Mouse (Mus musculus) lung, postnatal 0 days (tissue): ENCODE results near the gene Pde4d. TPM values are rescaled to one million over a fixed set of nuclear protein-coding genes. Genes with fewer than 3 reads are reported as not detected.

Experiments
- ATAC-seq: fragments of 200-750 bp; cut with Nextera tagmentation; 2 replicates; pipeline ENCODE4 v1.8.0; 2017; ENCODE audit warnings: moderate library complexity
- DNase-seq: peaks from one replicate; pipeline ENCODE4 v3.0.0-alpha.2; 2016; ENCODE audit warnings: low spot score
- H3K27ac ChIP-seq: fragments of 300-500 bp; sonication (generic); 2 replicates; pipeline ENCODE4 v1.5.1; 2014; ENCODE audit warnings: antibody characterized with exemption, mild to moderate bottlenecking, low read length, mixed read lengths
- H3K27me3 ChIP-seq: fragments of 300-500 bp; sonication (generic); replicated peaks from 2 replicates; pipeline ENCODE4 v1.6.1; 2014; ENCODE audit warnings: low read length, mixed read lengths; ENCODE audit not compliant: insufficient read depth
- H3K36me3 ChIP-seq: fragments of 300-500 bp; sonication (generic); 2 replicates; pipeline ENCODE4 v1.6.1; 2014; ENCODE audit warnings: low read length, mixed read lengths; ENCODE audit not compliant: insufficient read depth
- H3K4me1 ChIP-seq: fragments of 300-500 bp; sonication (generic); 2 replicates; pipeline ENCODE4 v1.6.1; 2014; ENCODE audit warnings: antibody characterized with exemption, low read depth, low read length, mixed read lengths; ENCODE audit not compliant: insufficient read depth
- H3K4me2 ChIP-seq: fragments of 300-500 bp; sonication (generic); replicated peaks from 2 replicates; pipeline ENCODE4 v1.6.1; 2014; ENCODE audit warnings: low read depth, mild to moderate bottlenecking, low read length, moderate library complexity, mixed read lengths
- H3K4me3 ChIP-seq: fragments of 300-500 bp; sonication (generic); 2 replicates; pipeline ENCODE4 v1.5.1; 2014; ENCODE audit warnings: low read depth, low read length
- H3K9ac ChIP-seq: fragments of 300-500 bp; sonication (generic); replicated peaks from 2 replicates; pipeline ENCODE4 v1.6.1; 2014; ENCODE audit warnings: low read depth, mild to moderate bottlenecking
- H3K9me3 ChIP-seq: fragments of 300-500 bp; sonication (generic); 2 replicates; pipeline ENCODE4 v1.6.1; 2016; ENCODE audit warnings: low read length, mixed read lengths
- CTCF ChIP-seq: IDR thresholded peaks from 2 replicates; pipeline ENCODE4 v1.5.1; 2016; ENCODE audit warnings: antibody characterized with exemption, mild to moderate bottlenecking
- EP300 ChIP-seq: IDR thresholded peaks from 2 replicates; pipeline ENCODE4 v1.6.1; 2016; ENCODE audit warnings: antibody characterized with exemption, mild to moderate bottlenecking, control low read depth
- WGBS: fragments of 180-500 bp; shearing (Covaris S2); extraction: QIAGEN DNeasy Blood & Tissue Kit; methylation state at CpG from one replicate; pipeline ENCODE4 v1.1.7; 2014; 5-methylcytosine and 5-hydroxymethylcytosine counted together
- polyA plus RNA-seq: library from polyadenylated mRNA; unstranded; fragments of >200 nt; fragmentation: Nextera tagmentation; extraction: Ambion mirVana; gene quantifications from 2 replicates; pipeline ENCODE4 v1.2.1, GENCODE M21; 2015

Pde4d gene
- polyA plus RNA-seq, 1 experiment from 2014 or later, result 19.7 TPM

DNA sequence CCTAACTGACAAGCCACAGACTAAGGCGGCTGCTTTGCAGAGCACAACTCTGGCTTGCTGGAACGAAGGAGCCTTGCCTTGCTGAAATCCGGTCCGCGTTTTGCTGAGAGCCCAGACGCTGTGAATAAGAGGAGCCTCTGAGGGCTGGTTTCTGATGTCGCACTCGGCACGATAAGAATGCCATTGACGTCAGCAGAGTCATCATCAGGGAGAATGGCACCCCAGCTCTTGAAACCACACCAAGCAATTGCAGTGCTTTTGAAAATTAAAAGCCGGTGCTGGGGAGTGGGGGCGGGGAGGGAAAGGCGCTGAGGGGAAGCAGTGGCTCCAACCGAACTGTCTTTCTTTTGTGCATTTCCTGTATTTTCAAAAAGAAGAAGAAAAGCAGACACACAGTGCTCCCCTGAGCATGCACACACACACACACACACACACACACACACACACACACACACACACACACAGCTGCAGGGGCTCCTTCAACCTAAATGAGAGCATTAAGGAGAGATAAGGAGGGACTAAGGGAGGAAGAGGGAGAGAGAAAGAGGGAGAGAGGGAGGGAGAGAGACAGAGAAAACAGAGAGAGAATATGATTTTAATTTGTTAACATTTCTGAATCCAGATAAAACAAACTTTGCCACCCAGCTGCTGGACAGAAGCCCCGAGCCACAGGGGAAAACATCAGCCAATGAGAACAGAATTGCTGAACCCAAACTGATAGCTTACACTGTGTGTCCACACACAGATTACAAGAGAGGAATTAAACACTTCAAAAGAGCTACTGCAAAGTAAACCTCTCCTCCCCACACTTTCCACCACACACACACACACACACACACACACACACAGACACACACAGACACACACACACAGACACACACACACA is 1372.9 kb downstream of the Pde4d start:
- peak; percentile 99 for DNase-seq
- no peak for TF ChIP-seq CTCF
- TF ChIP-seq EP300, result peak; percentile 96
- H3K9me3 ChIP-seq, result no peaks in the 10 kb centered on the region
- peak overlapping the region; percentile 50 for H3K4me2 ChIP-seq
- H3K4me3 ChIP-seq, result peak overlapping the region; percentile 17
- H3K27ac ChIP-seq, result peak overlapping the region; percentile 88
- no peaks in the 10 kb centered on the region for H3K27me3 ChIP-seq
- peaks cover 16% of the 10 kb centered on the region; the same call in 1 of the 2 replicates for H3K4me1 ChIP-seq
- ATAC-seq, result peak; percentile 98
- WGBS, result under 1% methylated on average over 15 of the region's 15 CpGs
- 0 out of 2 replicates have a peak overlapping the region, but pooled peaks have one; percentile 16 for H3K9ac ChIP-seq
- no peaks in the 10 kb centered on the region for H3K36me3 ChIP-seq

DNA sequence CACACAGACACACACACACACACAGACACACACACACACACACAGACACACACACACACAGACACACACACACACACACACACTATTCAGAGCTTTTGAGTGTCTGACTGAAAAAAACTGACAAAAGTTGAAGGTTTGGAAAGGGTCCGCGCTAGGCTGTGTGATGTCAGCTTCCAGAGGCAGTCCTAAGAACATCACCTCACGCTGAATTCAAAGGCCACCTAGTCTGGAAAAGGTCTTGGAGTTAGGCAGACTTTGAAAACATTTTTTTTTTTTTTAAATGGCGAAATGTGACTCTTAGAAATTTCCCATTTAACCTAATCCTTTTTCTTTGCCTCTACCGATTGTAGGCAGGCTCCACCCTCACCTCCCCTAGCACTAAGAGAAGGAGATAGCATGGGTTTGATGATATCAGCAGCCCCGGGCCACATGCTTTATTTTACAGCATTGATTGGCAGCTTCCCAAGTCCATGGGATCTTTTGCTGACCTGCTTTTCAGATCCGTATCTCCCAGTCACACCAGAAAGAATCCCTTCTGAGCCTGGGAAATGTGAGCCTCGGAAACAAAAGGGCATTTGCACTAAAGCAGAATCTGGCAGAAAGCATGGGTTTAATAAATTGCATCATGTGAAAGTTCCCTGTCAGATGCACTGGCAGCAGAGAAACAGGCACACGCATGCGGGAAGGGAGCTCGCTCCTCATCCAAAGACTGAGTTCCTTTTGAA is 1373.7 kb downstream of the Pde4d start:
- Histone ChIP-seq H3K36me3 (no peaks in the 10 kb centered on the region), H3K9ac (no peak overlapping the region), H3K4me1 (peaks cover 16% of the 10 kb centered on the region; the same call in 1 of the 2 replicates), H3K9me3 (no peaks in the 10 kb centered on the region), H3K27me3 (no peaks in the 10 kb centered on the region), H3K27ac (peak overlapping the region; percentile 88; the same call in 1 of the 2 replicates), H3K4me2 (peak overlapping the region; percentile 6), H3K4me3 (no peak overlapping the region)
- 0 out of 2 replicates have a peak, but pooled peaks have one; percentile 21 for ATAC-seq
- TF ChIP-seq CTCF, result no peak
- TF ChIP-seq EP300, result no peak; the same call in 1 of the 2 replicates
- 19% methylated on average over 11 of the region's 11 CpGs for WGBS
- DNase-seq, result peak; percentile 59

DNA sequence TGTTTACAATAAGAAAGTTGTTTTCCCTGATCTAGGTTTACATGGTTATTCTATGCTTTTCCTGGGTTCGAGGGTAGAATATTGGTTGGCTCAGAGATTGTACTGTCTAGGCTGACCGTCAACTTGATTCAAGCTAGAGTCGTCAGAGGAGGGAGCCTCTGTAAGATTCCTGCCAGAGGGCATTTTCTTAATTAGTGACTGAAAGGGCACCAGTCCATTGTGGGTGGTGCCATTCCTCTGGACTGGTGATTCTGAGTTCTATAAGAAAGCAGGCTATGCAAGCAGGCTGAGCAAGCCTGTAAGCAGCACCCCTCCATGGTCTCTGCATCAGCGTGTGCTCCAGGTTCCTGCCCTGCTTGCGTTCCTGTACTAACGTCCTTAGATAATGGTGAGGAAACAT is 1376.1 kb downstream of the Pde4d start:
- Histone ChIP-seq H3K4me3 (no peak overlapping the region), H3K9me3 (no peaks in the 10 kb centered on the region), H3K4me1 (peaks cover 16% of the 10 kb centered on the region; the same call in 1 of the 2 replicates), H3K36me3 (no peaks in the 10 kb centered on the region), H3K9ac (no peak overlapping the region), H3K4me2 (no peak overlapping the region), H3K27ac (no peak overlapping the region), H3K27me3 (no peaks in the 10 kb centered on the region)
- 86% methylated on average over 6 of the region's 6 CpGs for WGBS
- ATAC-seq (no peak), DNase-seq (no peak)
- TF ChIP-seq EP300, result no peak

DNA sequence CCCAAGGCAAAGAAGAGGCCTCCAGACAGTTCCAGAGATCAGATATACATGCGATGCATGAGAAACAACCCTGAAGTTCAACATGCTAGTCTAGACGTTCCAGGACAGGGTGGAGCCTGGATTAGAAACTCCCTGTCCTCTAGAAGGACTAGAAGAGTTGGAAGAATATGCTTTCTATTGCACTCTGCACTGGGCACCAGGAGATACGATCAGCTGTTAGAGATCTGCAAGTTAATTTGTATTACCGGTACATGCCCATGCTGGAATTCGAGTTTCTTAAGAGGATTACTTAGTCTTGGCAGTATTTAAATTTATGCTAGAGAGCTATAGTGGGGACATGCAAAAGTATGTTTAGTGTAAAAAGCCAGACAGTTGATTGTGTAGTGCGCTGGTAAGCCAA is 1377.6 kb downstream of the Pde4d start:
- Histone ChIP-seq H3K4me1 (0 out of 2 replicates have a peak, but pooled peaks cover 6% of the 10 kb centered on the region), H3K27me3 (no peaks in the 10 kb centered on the region), H3K9ac (no peak overlapping the region), H3K4me2 (no peak overlapping the region), H3K36me3 (no peaks in the 10 kb centered on the region), H3K27ac (no peak overlapping the region), H3K9me3 (no peaks in the 10 kb centered on the region), H3K4me3 (no peak overlapping the region)
- TF ChIP-seq EP300 (no peak), CTCF (no peak)
- DNase-seq (no peak), ATAC-seq (no peak)
- WGBS, result 79% methylated on average over 6 of the region's 6 CpGs

DNA sequence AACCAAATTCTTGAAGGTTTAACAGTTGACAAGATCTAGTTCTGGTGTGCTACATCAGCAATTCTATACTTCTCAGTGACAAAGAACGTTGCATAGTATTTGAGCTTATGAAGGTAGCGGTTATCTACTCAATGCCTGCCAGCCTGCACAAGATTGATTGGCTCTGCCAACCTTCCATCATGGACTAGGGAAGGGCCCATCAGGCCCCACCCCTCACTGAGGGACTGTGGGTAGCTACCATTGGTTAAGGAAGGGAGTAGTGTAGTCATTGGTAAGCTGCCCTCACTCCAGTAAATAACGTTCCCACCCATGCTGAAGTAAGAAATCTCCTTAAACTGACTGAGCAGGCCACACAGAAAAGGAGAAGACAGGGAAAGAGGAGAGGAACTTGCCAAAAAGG is 1378.2 kb downstream of the Pde4d start:
- TF ChIP-seq EP300 (no peak), CTCF (no peak)
- Histone ChIP-seq H3K4me3 (no peak overlapping the region), H3K9ac (no peak overlapping the region), H3K36me3 (no peaks in the 10 kb centered on the region), H3K4me1 (0 out of 2 replicates have a peak, but pooled peaks cover 6% of the 10 kb centered on the region), H3K27me3 (no peaks in the 10 kb centered on the region), H3K27ac (no peak overlapping the region), H3K4me2 (no peak overlapping the region), H3K9me3 (no peaks in the 10 kb centered on the region)
- DNase-seq (no peak), ATAC-seq (no peak)
- WGBS, result 78% methylated on average over 3 of the region's 3 CpGs

DNA sequence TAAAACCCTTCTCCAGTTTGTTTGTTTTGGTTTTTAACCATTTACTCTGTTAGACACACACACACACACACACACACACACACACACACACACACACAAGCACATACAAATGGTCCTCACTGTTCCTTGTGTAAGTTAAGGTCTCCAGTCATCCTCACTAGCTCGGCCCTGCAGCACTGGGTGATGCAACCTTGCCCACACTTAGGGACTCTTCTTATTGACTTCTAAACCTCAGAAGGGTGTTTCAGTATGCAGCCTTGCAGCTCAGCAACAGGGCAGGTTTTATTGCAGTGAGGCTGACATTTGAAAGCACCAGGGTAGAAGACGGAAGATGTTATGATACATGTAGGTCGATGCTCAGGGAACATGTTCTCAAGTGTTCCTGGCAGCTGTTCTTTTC is 1379.7 kb downstream of the Pde4d start:
- no peak overlapping the region for H3K27ac ChIP-seq
- 71% methylated on average over 3 of the region's 3 CpGs for WGBS
- H3K4me2 ChIP-seq, result no peak overlapping the region
- no peak for TF ChIP-seq EP300
- no peak for TF ChIP-seq CTCF
- no peaks in the 10 kb centered on the region for H3K27me3 ChIP-seq
- H3K4me3 ChIP-seq, result no peak overlapping the region
- H3K9ac ChIP-seq, result no peak overlapping the region
- no peaks in the 10 kb centered on the region for H3K4me1 ChIP-seq
- H3K36me3 ChIP-seq, result no peaks in the 10 kb centered on the region
- DNase-seq (no peak), ATAC-seq (no peak)
- H3K9me3 ChIP-seq, result no peaks in the 10 kb centered on the region
